Mouse (Mus musculus): ENCODE results near the gene Clptm1l. TPM values are rescaled to one million over a fixed set of nuclear protein-coding genes. Genes with fewer than 3 reads are reported as not detected.
A peak's percentile ranks its signal among the peaks of the same experiment; 100 is the strongest.

Gene Clptm1l
- 103 and 108 TPM in 2 replicates for polyA plus RNA-seq (2016; fragmentation: Nextera tagmentation; extraction: Ambion mirVana)

DNA sequence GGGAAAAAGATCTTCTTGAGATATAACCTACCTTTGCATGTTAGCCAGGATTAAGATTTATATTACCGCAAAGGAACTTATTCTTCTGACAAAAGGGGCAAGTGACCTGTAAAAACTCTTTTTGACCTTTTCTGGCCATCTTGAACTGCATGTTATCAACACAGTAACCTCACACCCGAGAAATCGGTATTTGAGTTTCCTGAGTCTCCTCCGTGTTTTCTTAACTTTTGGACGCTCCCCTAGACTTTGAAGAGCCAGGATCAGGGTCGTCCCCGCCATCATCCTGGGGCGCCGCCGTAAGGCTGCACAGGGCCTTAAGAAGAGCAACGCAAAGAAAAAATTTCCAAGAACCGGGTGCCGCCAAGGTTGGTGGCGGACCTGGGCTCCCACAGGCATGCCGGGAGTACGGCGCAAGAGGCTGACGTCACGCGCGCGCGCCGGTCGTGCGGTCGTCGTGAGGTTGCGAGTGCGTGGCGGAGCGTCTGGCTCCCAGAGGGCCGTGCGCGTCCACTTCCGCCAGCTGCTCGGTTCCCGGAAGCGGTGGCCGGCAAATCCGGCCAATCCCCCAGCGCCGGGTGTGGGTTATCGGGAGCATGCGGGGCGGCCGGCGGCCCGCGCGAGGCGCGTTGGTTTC is at the start of gene Clptm1l:
Gene Clptm1l, plus strand, starts transcription at position 485 of the 634 bp plus-strand sequence.
- WGBS = under 1% methylated on average over 53 of the region's 53 CpGs
- Histone ChIP-seq H3K9me3 (no peaks in the 10 kb centered on the region), H3K4me2 (peak within 1 kb of the TSS; percentile 94), H3K4me3 (replicated peaks) (peak within 1 kb of the TSS; percentile 93), H3K36me3 (replicated peaks) (peaks cover 27% of the 10 kb centered on the region), H3K27me3 (no peaks in the 10 kb centered on the region), H3K9ac (peak within 1 kb of the TSS; percentile 85), H3K27ac (peak within 1 kb of the TSS; percentile 66), H3K4me1 (peaks cover 21% of the 10 kb centered on the region)
- ATAC-seq (ENCODE audit: low FRiP score) = peak; percentile 98

DNA sequence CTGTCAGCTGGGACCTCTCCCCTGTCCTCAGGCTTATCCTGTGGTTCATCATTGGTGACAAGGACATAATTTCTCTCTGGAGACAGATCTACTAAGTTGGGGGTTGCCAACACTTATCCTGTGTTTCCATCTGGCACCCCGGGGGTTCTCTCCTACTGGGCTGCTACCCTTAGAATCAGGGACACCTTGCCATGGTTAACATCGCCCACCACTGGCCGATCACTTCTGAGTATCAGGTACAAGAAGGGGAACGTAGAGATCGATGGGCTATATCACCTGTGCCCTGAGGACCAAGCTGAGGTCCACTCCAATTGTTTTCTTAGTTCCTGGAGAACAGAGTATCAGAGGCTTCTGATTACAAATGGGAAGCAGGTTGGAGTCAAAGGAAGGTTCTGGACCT is 39.6 kb upstream of the Clptm1l start:
- Histone ChIP-seq H3K4me1 (no peaks in the 10 kb centered on the region), H3K4me2 (no peak overlapping the region), H3K36me3 (replicated peaks) (no peaks in the 10 kb centered on the region), H3K4me3 (replicated peaks) (no peak overlapping the region), H3K9me3 (no peaks in the 10 kb centered on the region), H3K9ac (no peak overlapping the region), H3K27ac (no peak overlapping the region), H3K27me3 (peaks cover 2% of the 10 kb centered on the region; the same call in 1 of the 2 replicates)
- ATAC-seq (ENCODE audit: low FRiP score) = no peak
- 92% methylated on average over 5 of the region's 5 CpGs for WGBS

DNA sequence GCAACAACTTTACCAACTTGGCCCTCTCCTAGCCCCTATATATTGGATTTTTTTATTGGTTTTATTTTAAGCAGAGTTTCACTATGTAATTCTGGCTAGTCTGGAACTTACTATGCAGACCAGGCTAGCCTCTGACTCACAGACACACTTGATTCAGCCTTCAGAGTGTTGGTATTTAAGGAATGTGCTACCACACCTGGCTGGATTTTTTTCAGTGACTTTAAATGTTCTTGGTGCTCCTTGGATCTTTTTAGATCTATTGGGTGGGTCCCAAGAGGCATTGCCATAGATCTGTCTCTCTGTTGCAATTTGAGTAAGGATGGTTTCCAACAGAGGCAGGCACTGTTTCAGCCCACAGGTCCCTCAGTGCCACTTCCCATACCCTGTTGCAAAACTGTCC is 28.8 kb upstream of the Clptm1l start:
- Histone ChIP-seq H3K9me3 (no peaks in the 10 kb centered on the region), H3K4me1 (no peaks in the 10 kb centered on the region), H3K27ac (no peak overlapping the region), H3K27me3 (peaks cover 5% of the 10 kb centered on the region; the same call in 1 of the 2 replicates), H3K4me2 (no peak overlapping the region), H3K4me3 (replicated peaks) (no peak overlapping the region), H3K9ac (no peak overlapping the region), H3K36me3 (replicated peaks) (no peaks in the 10 kb centered on the region)
- no peak for ATAC-seq (ENCODE audit: low FRiP score)

DNA sequence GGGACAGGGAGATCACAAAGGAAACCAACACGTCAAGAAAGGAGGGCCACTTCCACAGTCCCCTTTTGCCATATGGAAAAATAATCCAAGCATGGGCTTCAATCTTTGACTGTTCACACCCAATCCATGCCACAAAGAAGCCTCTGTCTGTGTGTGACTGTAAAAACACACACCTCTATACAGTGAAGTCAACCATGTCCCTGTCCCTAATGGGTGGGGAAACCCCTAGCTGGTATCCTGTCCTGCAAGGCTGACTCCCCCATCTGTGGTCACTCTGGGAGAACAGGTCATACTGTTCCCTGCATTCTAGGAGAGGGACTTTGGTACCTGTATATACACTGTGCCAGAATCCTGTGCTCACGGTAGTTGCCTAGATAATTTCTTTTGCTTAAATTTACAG is 26.5 kb upstream of the Clptm1l start:
- Histone ChIP-seq H3K4me3 (replicated peaks) (no peak overlapping the region), H3K9ac (no peak overlapping the region), H3K27me3 (no peaks in the 10 kb centered on the region), H3K9me3 (no peaks in the 10 kb centered on the region), H3K27ac (no peak overlapping the region), H3K4me1 (no peaks in the 10 kb centered on the region), H3K36me3 (replicated peaks) (no peaks in the 10 kb centered on the region), H3K4me2 (no peak overlapping the region)
- ATAC-seq (ENCODE audit: low FRiP score) = no peak
- WGBS = 81% methylated on average over 2 of the region's 2 CpGs

DNA sequence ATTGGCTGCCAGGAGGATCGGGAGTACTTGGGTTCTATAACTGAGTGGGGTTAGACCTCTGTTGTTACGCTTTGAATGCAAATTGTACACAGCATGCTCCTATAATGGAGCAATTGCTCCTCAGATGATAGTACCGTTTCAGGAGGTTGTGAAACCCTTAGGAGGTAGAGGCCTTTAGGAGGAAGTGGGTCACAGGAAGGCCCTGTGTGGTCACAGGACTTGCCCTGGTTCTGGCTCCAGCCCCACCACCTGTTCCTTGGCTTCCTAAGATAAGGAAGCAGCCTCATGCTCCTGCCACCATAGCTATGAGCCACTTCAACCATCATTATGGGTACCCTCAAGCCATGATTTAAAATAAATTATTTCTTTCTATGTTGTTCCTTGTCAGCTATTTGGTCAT is 12.3 kb upstream of the Clptm1l start:
- H3K4me1 ChIP-seq = no peaks in the 10 kb centered on the region
- no peak overlapping the region for H3K4me3 ChIP-seq (replicated peaks)
- no peaks in the 10 kb centered on the region for H3K9me3 ChIP-seq
- H3K4me2 ChIP-seq = no peak overlapping the region
- ATAC-seq (ENCODE audit: low FRiP score) = no peak
- H3K36me3 ChIP-seq (replicated peaks) = no peaks in the 10 kb centered on the region
- H3K27ac ChIP-seq = no peak overlapping the region
- H3K9ac ChIP-seq = no peak overlapping the region
- peaks cover 9% of the 10 kb centered on the region; the same call in 1 of the 2 replicates for H3K27me3 ChIP-seq
- WGBS = 93% methylated on average over 3 of the region's 3 CpGs

DNA sequence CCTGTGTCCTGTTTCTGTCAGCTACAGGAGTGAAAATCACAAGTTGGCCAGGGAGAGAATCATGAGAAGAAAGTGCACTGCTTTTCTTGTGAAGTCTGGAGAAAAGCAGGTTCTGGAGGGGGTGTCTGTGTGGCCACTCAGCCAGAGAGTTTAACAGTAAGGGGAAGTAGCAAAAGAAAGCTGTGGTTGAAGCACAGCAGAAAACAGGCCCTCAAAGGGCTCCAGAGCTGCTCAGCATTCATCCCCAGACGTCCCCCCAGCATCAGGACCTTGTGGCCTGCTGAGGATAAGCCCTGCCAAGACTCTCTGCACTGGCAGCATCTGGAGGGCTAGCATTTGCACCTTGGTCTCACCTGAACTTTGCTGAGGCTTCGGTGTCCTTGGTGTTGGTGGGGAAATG is 11.3 kb upstream of the Clptm1l start:
- Histone ChIP-seq H3K4me3 (replicated peaks) (no peak overlapping the region), H3K36me3 (replicated peaks) (no peaks in the 10 kb centered on the region), H3K9me3 (no peaks in the 10 kb centered on the region), H3K9ac (no peak overlapping the region), H3K27ac (no peak overlapping the region), H3K4me1 (no peaks in the 10 kb centered on the region), H3K27me3 (peaks cover 9% of the 10 kb centered on the region; the same call in 1 of the 2 replicates), H3K4me2 (no peak overlapping the region)
- no peak for ATAC-seq (ENCODE audit: low FRiP score)
- 55% methylated on average over 2 of the region's 2 CpGs for WGBS

DNA sequence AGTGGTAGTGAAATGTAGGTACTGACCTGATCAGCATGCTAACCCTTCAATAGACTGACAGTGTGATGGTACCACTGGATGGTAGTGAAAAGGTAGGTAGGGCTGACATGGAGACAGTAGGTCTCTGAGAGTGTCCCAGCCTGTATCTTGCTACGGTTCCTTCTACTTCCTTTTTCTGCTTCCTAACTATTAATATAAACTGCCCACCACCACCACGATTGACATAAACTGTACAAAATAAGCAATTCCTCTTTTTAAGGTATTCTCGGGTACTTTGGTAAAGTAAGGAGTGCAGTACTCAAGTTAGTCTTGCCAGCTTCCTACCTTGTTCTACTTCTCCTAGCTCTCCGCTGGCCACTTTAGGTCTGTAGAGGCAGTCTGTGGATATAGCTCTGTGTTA is 7.5 kb upstream of the Clptm1l start:
- Histone ChIP-seq H3K9me3 (no peaks in the 10 kb centered on the region), H3K4me2 (no peak overlapping the region), H3K9ac (no peak overlapping the region), H3K4me3 (replicated peaks) (no peak overlapping the region), H3K36me3 (replicated peaks) (no peaks in the 10 kb centered on the region), H3K27me3 (peaks cover 5% of the 10 kb centered on the region; the same call in 1 of the 2 replicates), H3K4me1 (no peaks in the 10 kb centered on the region), H3K27ac (no peak overlapping the region)
- WGBS = 78% methylated on average over 4 of the region's 4 CpGs
- no peak for ATAC-seq (ENCODE audit: low FRiP score)

DNA sequence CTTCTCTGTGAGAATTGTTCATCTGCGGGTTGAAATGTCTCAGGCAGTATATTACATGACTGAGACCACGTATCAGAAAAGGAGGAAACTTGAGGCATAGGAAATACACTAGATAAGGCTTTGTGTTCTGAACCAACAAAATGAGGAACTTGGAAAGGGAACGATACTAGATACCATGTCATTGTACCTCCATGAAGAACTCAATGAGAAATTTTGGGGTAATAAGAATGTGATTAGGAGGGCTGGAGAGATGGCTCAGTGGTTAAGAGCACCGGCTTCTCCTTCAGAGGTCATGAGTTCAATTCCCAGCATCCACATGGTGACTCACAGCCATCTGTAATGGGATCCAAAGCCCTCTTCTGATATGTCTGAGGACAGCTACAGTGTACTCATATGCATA is 3.6 kb upstream of the Clptm1l start:
- no peaks in the 10 kb centered on the region for H3K27me3 ChIP-seq
- H3K9me3 ChIP-seq = no peaks in the 10 kb centered on the region
- H3K9ac ChIP-seq = no peak overlapping the region
- H3K4me2 ChIP-seq = no peak overlapping the region
- H3K4me3 ChIP-seq (replicated peaks) = no peak overlapping the region
- H3K4me1 ChIP-seq = peaks cover 15% of the 10 kb centered on the region
- 88% methylated on average over 4 of the region's 4 CpGs for WGBS
- ATAC-seq (ENCODE audit: low FRiP score) = no peak
- no peak overlapping the region for H3K27ac ChIP-seq
- H3K36me3 ChIP-seq (replicated peaks) = no peaks in the 10 kb centered on the region

DNA sequence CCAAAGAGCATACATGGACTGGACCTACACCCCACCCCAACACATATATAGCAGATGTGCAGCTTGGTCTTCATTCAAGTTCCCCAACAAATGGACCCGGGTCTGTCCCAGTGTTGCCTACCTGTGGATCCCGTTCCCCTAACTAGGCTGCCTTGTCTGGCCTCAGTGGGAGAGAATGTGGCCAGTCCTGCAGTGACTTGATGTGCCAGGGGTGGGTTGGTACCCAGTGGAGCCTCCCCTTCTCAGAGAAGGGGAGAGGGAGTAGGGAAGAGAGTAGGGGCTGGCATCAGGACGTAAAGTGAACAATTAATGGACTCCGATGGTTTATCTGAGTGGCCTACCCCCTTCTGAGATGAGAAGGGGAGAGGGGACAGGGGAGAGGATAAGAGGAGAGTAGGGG is 760 bp upstream of the Clptm1l start:
- WGBS = 58% methylated on average over 4 of the region's 4 CpGs
- peak overlapping the region; percentile 93 for H3K4me3 ChIP-seq (replicated peaks)
- peak; percentile 12; the same call in 1 of the 2 replicates for ATAC-seq (ENCODE audit: low FRiP score)
- no peak overlapping the region for H3K27ac ChIP-seq
- H3K9ac ChIP-seq = peak overlapping the region; percentile 85
- peaks cover 21% of the 10 kb centered on the region for H3K36me3 ChIP-seq (replicated peaks)
- peaks cover 21% of the 10 kb centered on the region for H3K4me1 ChIP-seq
- H3K27me3 ChIP-seq = no peaks in the 10 kb centered on the region
- no peaks in the 10 kb centered on the region for H3K9me3 ChIP-seq
- peak overlapping the region; percentile 94 for H3K4me2 ChIP-seq

DNA sequence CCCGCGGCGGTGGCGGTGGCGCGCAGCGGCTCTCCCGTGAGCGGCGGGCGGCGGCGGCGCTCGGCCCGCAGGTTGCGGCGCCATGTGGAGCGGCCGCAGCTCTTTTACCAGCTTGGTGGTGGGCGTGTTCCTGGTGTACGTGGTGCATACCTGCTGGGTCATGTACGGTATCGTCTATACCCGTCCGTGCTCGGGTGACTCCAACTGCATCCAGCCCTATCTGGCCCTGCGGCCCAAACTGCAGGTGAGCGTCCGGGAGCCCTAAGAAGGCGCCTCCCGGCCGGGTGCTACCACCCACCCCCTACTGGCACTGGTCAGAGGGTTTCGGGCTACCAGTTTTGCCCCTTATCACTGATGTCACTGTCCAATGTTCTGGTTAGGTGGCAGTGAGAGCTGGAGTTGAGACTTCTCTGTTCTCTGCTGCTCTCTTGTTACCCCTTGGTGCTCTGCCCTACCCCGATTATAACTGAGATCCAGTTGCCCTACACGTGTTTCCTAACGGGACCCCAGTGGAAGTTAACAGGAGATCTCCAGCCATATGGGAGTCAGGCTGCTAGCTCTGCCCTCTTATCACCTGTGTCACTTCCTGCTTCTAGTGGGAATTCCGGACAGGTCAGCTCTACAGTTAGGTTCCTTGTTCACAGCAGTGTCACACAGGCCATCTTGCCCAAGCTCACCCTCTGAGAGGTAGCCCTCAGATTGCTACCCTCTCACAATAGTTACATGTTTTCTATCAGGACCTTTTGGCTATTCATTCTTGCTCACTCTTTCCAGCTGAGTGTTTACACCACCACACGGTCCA is 551 bp downstream of the Clptm1l start:
- Histone ChIP-seq H3K9me3 (no peaks in the 10 kb centered on the region), H3K4me3 (replicated peaks) (peak overlapping the region; percentile 93), H3K9ac (peak overlapping the region; percentile 85), H3K27me3 (no peaks in the 10 kb centered on the region), H3K27ac (peak overlapping the region; percentile 66), H3K36me3 (replicated peaks) (peaks cover 34% of the 10 kb centered on the region), H3K4me1 (peaks cover 21% of the 10 kb centered on the region), H3K4me2 (peak overlapping the region; percentile 94)
- peak; percentile 86 for ATAC-seq (ENCODE audit: low FRiP score)
- WGBS = 5% methylated on average over 36 of the region's 39 CpGs

DNA sequence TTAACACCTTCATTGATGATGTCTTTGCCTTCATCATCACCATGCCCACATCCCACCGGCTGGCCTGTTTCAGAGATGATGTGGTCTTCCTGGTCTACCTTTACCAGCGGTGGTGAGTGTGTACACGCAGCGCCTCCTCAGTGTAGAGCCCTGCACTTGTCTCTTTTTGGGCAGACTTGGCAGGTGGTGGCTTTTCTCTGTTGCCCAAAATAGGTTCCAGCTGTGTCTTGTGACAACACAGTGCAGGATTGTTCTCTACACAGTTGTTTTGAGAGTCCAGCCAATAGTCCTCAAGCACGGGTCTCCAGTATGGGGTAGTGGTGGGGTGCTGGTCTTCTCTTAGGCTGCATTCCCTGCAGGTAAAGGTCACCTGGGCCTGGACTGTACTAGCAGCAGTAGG is 14.6 kb downstream of the Clptm1l start:
- peaks cover 78% of the 10 kb centered on the region for H3K36me3 ChIP-seq (replicated peaks)
- 92% methylated on average over 5 of the region's 5 CpGs for WGBS
- H3K9ac ChIP-seq = no peak overlapping the region
- no peak overlapping the region for H3K4me3 ChIP-seq (replicated peaks)
- no peaks in the 10 kb centered on the region for H3K9me3 ChIP-seq
- H3K4me1 ChIP-seq = no peaks in the 10 kb centered on the region
- no peak for ATAC-seq (ENCODE audit: low FRiP score)
- no peaks in the 10 kb centered on the region for H3K27me3 ChIP-seq
- H3K4me2 ChIP-seq = no peak overlapping the region
- H3K27ac ChIP-seq = no peak overlapping the region

DNA sequence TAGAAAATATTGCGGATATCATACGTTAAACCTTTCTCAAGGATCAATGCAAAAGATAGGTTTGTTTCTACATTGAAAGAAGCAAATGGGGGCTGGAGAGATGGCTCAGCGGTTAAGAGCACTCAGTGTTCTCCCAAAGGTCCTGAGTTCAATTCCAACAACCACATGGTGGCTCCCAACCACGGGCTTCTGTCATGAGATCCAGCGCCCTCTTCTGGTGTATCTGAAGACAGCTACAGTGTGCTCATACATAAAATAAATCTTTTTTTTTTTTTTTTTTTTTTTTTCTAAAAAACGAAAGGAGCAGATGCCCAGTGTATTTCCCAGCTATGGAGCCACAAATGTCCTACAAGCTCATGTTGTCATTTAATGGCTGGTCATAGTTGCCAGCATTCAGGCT is 16.8 kb downstream of the Clptm1l start:
- Histone ChIP-seq H3K4me2 (no peak overlapping the region), H3K9me3 (no peaks in the 10 kb centered on the region), H3K4me3 (replicated peaks) (no peak overlapping the region), H3K27ac (no peak overlapping the region), H3K4me1 (no peaks in the 10 kb centered on the region), H3K9ac (no peak overlapping the region), H3K36me3 (replicated peaks) (peaks cover 55% of the 10 kb centered on the region), H3K27me3 (no peaks in the 10 kb centered on the region)
- ATAC-seq (ENCODE audit: low FRiP score) = no peak
- 81% methylated on average over 6 of the region's 6 CpGs for WGBS
